Mouse (Mus musculus) midbrain, embryonic 12.5 days (tissue): ENCODE data around the gene Tnni2. TPM values are rescaled to one million over a fixed set of nuclear protein-coding genes. Genes with fewer than 3 reads are reported as not detected.
"Not testable (repeated sequence)": the region's sequence is repeated elsewhere in the genome, so short reads cannot be mapped to it uniquely, and the experiment has no call there.

Experiments
- ATAC-seq: fragments of 200-750 bp; cut with Nextera tagmentation; 2 replicates; pipeline ENCODE4 v1.8.0; 2017; ENCODE audit warnings: low read depth, moderate TSS enrichment, moderate library complexity; ENCODE audit not compliant: low FRiP score
- H3K27ac ChIP-seq: fragments of 300-500 bp; sonication (generic); replicated peaks from 2 replicates; pipeline ENCODE4 v1.5.1; 2016; ENCODE audit warnings: mild to moderate bottlenecking
- H3K27me3 ChIP-seq: fragments of 300-500 bp; sonication (generic); 2 replicates; pipeline ENCODE4 v1.6.1; 2016; ENCODE audit warnings: mild to moderate bottlenecking
- H3K36me3 ChIP-seq: fragments of 300-500 bp; sonication (generic); 2 replicates; pipeline ENCODE4 v1.6.1; 2016
- H3K4me1 ChIP-seq: fragments of 300-500 bp; sonication (generic); 2 replicates; pipeline ENCODE4 v1.6.1; 2016
- H3K4me2 ChIP-seq: fragments of 300-500 bp; sonication (generic); replicated peaks from 2 replicates; pipeline ENCODE4 v1.6.1; 2016; ENCODE audit warnings: mild to moderate bottlenecking, moderate library complexity
- H3K4me3 ChIP-seq: fragments of 300-500 bp; sonication (generic); 2 replicates; pipeline ENCODE4 v1.5.1; 2016; ENCODE audit warnings: mild to moderate bottlenecking
- H3K9ac ChIP-seq: fragments of 300-500 bp; sonication (generic); replicated peaks from 2 replicates; pipeline ENCODE4 v1.6.1; 2016; ENCODE audit warnings: mild to moderate bottlenecking, moderate library complexity
- H3K9me3 ChIP-seq: fragments of 300-500 bp; sonication (generic); 2 replicates; pipeline ENCODE4 v1.6.1; 2016; ENCODE audit warnings: mild to moderate bottlenecking
- WGBS: fragments of 180-500 bp; shearing (Covaris S2); methylation state at CpG from one replicate; pipeline ENCODE4 v1.1.7; 2016; 5-methylcytosine and 5-hydroxymethylcytosine counted together
- polyA plus RNA-seq: library from polyadenylated mRNA; unstranded; fragments of >200 nt; fragmentation: Nextera tagmentation; extraction: Ambion mirVana; gene quantifications from 2 replicates; pipeline ENCODE4 v1.2.1, GENCODE M21; 2016

Gene Tnni2
- 0.66 TPM in 1 of 2 replicates, not detected in the other for polyA plus RNA-seq

GRCm38 (mm10) chr7:142441585-142441984 is at the start of gene Tnni2:
TSS of gene Tnni2 (plus strand) at chr7:142441808.
- no peak within 1 kb of the TSS for H3K27ac ChIP-seq
- no peaks in the 10 kb centered on the region for H3K4me1 ChIP-seq
- no peaks in the 10 kb centered on the region; the same call in 1 of the 2 replicates for H3K27me3 ChIP-seq
- H3K9me3 ChIP-seq, result no peaks in the 10 kb centered on the region
- H3K36me3 ChIP-seq, result no peaks in the 10 kb centered on the region
- no peak within 1 kb of the TSS for H3K9ac ChIP-seq
- WGBS, result 84% methylated on average over 9 of the region's 9 CpGs
- ATAC-seq, result no peak
- no peak within 1 kb of the TSS for H3K4me2 ChIP-seq
- no peak within 1 kb of the TSS for H3K4me3 ChIP-seq

- Histone ChIP-seq H3K27me3 (peaks cover 9% of the 10 kb centered on the region), H3K36me3 (no peaks in the 10 kb centered on the region), H3K4me2 (no peak overlapping the region), H3K27ac (no peak overlapping the region), H3K9me3 (no peaks in the 10 kb centered on the region), H3K4me1 (no peaks in the 10 kb centered on the region), H3K9ac (no peak overlapping the region), H3K4me3 (no peak overlapping the region)
- ATAC-seq, result no peak
- 29% methylated on average over 4 of the region's 4 CpGs for WGBS
These were observed 48.4 kb upstream of the Tnni2 start for GRCm38 (mm10) chr7:142393191-142393590.

GRCm38 (mm10) chr7:142394261-142395190 is 47.1 kb upstream of the Tnni2 start:
- Histone ChIP-seq H3K27me3 (peaks cover 12% of the 10 kb centered on the region), H3K9me3 (no peaks in the 10 kb centered on the region), H3K9ac (no peak overlapping the region), H3K4me2 (no peak overlapping the region), H3K4me1 (no peaks in the 10 kb centered on the region), H3K4me3 (no peak overlapping the region), H3K36me3 (no peaks in the 10 kb centered on the region), H3K27ac (no peak overlapping the region)
- 65% methylated on average over 6 of the region's 6 CpGs for WGBS
- no peak for ATAC-seq

- Histone ChIP-seq H3K36me3 (no peaks in the 10 kb centered on the region), H3K27ac (no peak overlapping the region), H3K4me3 (no peak overlapping the region), H3K4me1 (peaks cover 3% of the 10 kb centered on the region), H3K9ac (no peak overlapping the region), H3K9me3 (no peaks in the 10 kb centered on the region), H3K4me2 (no peak overlapping the region), H3K27me3 (peaks cover 4% of the 10 kb centered on the region)
- no peak for ATAC-seq
- 88% methylated on average over 4 of the region's 4 CpGs for WGBS
These were observed 46.1 kb upstream of the Tnni2 start for GRCm38 (mm10) chr7:142395472-142395871.

- Histone ChIP-seq H3K4me2 (no peak overlapping the region), H3K36me3 (no peaks in the 10 kb centered on the region), H3K27me3 (peaks cover 4% of the 10 kb centered on the region), H3K4me1 (peaks cover 10% of the 10 kb centered on the region), H3K9me3 (no peaks in the 10 kb centered on the region), H3K9ac (no peak overlapping the region), H3K4me3 (no peak overlapping the region), H3K27ac (no peak overlapping the region)
- WGBS, result 91% methylated on average over 1 of the region's 1 CpGs
- ATAC-seq, result no peak
These were observed 45.0 kb upstream of the Tnni2 start for GRCm38 (mm10) chr7:142396611-142397010.

- 68% methylated on average over 2 of the region's 2 CpGs for WGBS
- Histone ChIP-seq H3K4me1 (peaks cover 10% of the 10 kb centered on the region), H3K9me3 (no peaks in the 10 kb centered on the region), H3K27ac (no peak overlapping the region), H3K36me3 (no peaks in the 10 kb centered on the region), H3K27me3 (peaks cover 4% of the 10 kb centered on the region), H3K4me3 (no peak overlapping the region), H3K4me2 (no peak overlapping the region), H3K9ac (no peak overlapping the region)
- no peak for ATAC-seq
These were observed 43.6 kb upstream of the Tnni2 start for GRCm38 (mm10) chr7:142398052-142398451.

- no peak overlapping the region for H3K4me3 ChIP-seq
- peaks cover 4% of the 10 kb centered on the region; the same call in 1 of the 2 replicates for H3K27me3 ChIP-seq
- WGBS, result 90% methylated on average over 1 of the region's 1 CpGs
- no peak for ATAC-seq
- H3K36me3 ChIP-seq, result no peaks in the 10 kb centered on the region
- H3K9ac ChIP-seq, result no peak overlapping the region
- no peak overlapping the region for H3K27ac ChIP-seq
- no peaks in the 10 kb centered on the region for H3K9me3 ChIP-seq
- H3K4me2 ChIP-seq, result no peak overlapping the region
- peaks cover 10% of the 10 kb centered on the region for H3K4me1 ChIP-seq
These were observed 42.4 kb upstream of the Tnni2 start for GRCm38 (mm10) chr7:142399250-142399649.

GRCm38 (mm10) chr7:142400112-142400749 is 41.4 kb upstream of the Tnni2 start:
- H3K4me2 ChIP-seq, result no peak overlapping the region
- H3K36me3 ChIP-seq, result no peaks in the 10 kb centered on the region
- no peak overlapping the region for H3K9ac ChIP-seq
- WGBS, result 48% methylated on average over 7 of the region's 7 CpGs
- H3K9me3 ChIP-seq, result no peaks in the 10 kb centered on the region
- H3K4me1 ChIP-seq, result peaks cover 10% of the 10 kb centered on the region
- H3K27ac ChIP-seq, result no peak overlapping the region
- ATAC-seq, result no peak
- peaks cover 4% of the 10 kb centered on the region; the same call in 1 of the 2 replicates for H3K27me3 ChIP-seq
- no peak overlapping the region for H3K4me3 ChIP-seq

- Histone ChIP-seq H3K27me3 (peaks cover 4% of the 10 kb centered on the region; the same call in 1 of the 2 replicates), H3K27ac (no peak overlapping the region), H3K4me1 (peaks cover 10% of the 10 kb centered on the region), H3K4me3 (no peak overlapping the region), H3K36me3 (no peaks in the 10 kb centered on the region), H3K9ac (no peak overlapping the region), H3K9me3 (no peaks in the 10 kb centered on the region), H3K4me2 (no peak overlapping the region)
- ATAC-seq, result no peak
- 18% methylated on average over 7 of the region's 7 CpGs for WGBS
These were observed 40.9 kb upstream of the Tnni2 start for GRCm38 (mm10) chr7:142400750-142401142.

- Histone ChIP-seq H3K4me1 (peaks cover 10% of the 10 kb centered on the region), H3K9me3 (no peaks in the 10 kb centered on the region), H3K4me3 (no peak overlapping the region), H3K9ac (no peak overlapping the region), H3K4me2 (no peak overlapping the region), H3K27ac (no peak overlapping the region), H3K36me3 (no peaks in the 10 kb centered on the region), H3K27me3 (no peaks in the 10 kb centered on the region)
- 83% methylated on average over 4 of the region's 4 CpGs for WGBS
- ATAC-seq, result no peak
These were observed 38.0 kb upstream of the Tnni2 start for GRCm38 (mm10) chr7:142403591-142403990.

GRCm38 (mm10) chr7:142405134-142405533 is 36.5 kb upstream of the Tnni2 start:
- ATAC-seq, H3K9ac ChIP-seq, H3K4me3 ChIP-seq, H3K27ac ChIP-seq, H3K9me3 ChIP-seq, H3K36me3 ChIP-seq, H3K4me2 ChIP-seq, H3K27me3 ChIP-seq: not testable (repeated sequence)
- 96% methylated on average over 5 of the region's 5 CpGs for WGBS
- H3K4me1 ChIP-seq, result peaks cover 10% of the 10 kb centered on the region

GRCm38 (mm10) chr7:142407935-142408334 is 33.7 kb upstream of the Tnni2 start:
- Histone ChIP-seq H3K9ac (no peak overlapping the region), H3K27ac (no peak overlapping the region), H3K4me1 (no peaks in the 10 kb centered on the region), H3K36me3 (no peaks in the 10 kb centered on the region), H3K4me2 (no peak overlapping the region), H3K27me3 (no peaks in the 10 kb centered on the region), H3K9me3 (no peaks in the 10 kb centered on the region), H3K4me3 (no peak overlapping the region)
- ATAC-seq, result no peak
- WGBS, result 81% methylated on average over 4 of the region's 4 CpGs
